Mouse (Mus musculus) large intestine, adult 2 months (tissue): Measurements from ENCODE around the gene Mtf1. TPM values are rescaled to one million over a fixed set of nuclear protein-coding genes. Genes with fewer than 3 reads are reported as not detected.

Experiments
- DNase-seq: peaks from one replicate; pipeline ENCODE4 v3.0.0-alpha.2; 2012; ENCODE audit warnings: low read depth, low spot score
- WGBS: fragments of 180-500 bp; shearing (Covaris S2); methylation state at CpG from one replicate; pipeline ENCODE4 v1.1.7; 2018; 5-methylcytosine and 5-hydroxymethylcytosine counted together
- polyA plus RNA-seq: library from polyadenylated mRNA; depleted of rRNA; stranded (reverse); fragments of >200 nt; gene quantifications from 2 replicates; pipeline ENCODE4 v1.2.3, GENCODE M21; 2012

Gene Mtf1
- polyA plus RNA-seq, 1 experiment, result 8.9 TPM

- no peak for DNase-seq
- WGBS, result 2% methylated on average over 24 of the region's 24 CpGs
Measured at GRCm38 (mm10) chr4:124849631-124850260, 47.8 kb downstream of the Mtf1 start.

- peak; percentile 57 for DNase-seq
- WGBS, result under 1% methylated on average over 90 of the region's 90 CpGs
Measured at GRCm38 (mm10) chr4:124850261-124850913, 48.5 kb downstream of the Mtf1 start, which contains the start of gene Yrdc. Gene Yrdc, plus strand, starts transcription at chr4:124850679.

DNA sequence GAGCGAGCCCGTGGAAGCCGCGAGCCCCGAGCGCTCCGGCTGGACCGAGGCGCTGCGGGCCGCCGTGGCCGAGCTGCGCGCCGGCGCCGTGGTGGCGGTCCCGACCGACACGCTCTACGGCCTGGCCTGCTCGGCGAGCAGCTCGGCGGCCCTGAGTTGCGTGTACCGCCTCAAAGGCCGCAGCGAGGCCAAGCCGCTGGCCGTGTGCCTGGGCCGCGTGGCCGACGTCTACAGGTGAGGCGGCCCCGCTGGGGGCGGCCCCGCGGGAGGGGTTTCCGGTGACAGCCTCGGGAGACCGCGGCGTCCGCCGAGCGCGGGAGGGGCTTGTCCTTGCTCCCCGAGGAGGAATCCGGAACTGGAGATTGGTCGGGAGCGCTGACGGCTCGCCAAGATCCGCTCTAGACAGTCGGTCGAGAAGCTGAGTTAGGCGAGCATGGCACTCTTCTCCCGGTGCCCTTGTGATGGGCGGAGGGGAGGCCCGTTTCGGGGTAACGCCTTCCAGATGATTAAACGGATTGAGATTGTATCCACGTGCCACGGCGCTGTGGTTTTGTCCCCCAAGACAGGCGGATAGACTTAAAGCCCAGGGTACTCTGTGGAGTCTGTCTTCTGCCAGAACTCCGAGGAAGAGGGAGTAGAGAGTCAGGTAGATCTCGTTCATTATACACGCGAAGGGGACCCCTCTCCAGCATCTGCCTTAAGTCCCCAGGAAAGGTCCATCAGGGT is 49.2 kb downstream of the Mtf1 start, which contains the start of gene 1110065P20Rik:
Gene 1110065P20Rik, minus strand, starts transcription at position 264 of the 726 bp plus-strand sequence.
- under 1% methylated on average over 75 of the region's 75 CpGs for WGBS

GRCm38 (mm10) chr4:124856294-124856693 is 54.4 kb downstream of the Mtf1 start:
- 93% methylated on average over 8 of the region's 8 CpGs for WGBS
- DNase-seq, result no peak

More for the DNA sequence above, 49.2 kb downstream of the Mtf1 start, which contains the start of gene 1110065P20Rik:
- no peak for DNase-seq

- no peak for DNase-seq
Measured at GRCm38 (mm10) chr4:124858370-124858769, 56.5 kb downstream of the Mtf1 start.

GRCm38 (mm10) chr4:124860446-124860845 is 58.5 kb downstream of the Mtf1 start:
- WGBS, result 14% methylated on average over 7 of the region's 7 CpGs
- no peak for DNase-seq

More at GRCm38 (mm10) chr4:124858370-124858769, 56.5 kb downstream of the Mtf1 start:
- WGBS, result 42% methylated on average over 5 of the region's 5 CpGs

- WGBS, result 6% methylated on average over 77 of the region's 77 CpGs
- no peak for DNase-seq
Measured at GRCm38 (mm10) chr4:124861283-124862188, 59.6 kb downstream of the Mtf1 start, which contains the start of gene Maneal. Gene Maneal, minus strand, starts transcription at chr4:124862171.

- DNase-seq, result no peak
- 97% methylated on average over 1 of the region's 1 CpGs for WGBS
Measured at GRCm38 (mm10) chr4:124872719-124873118, 70.8 kb downstream of the Mtf1 start.

- WGBS, result 10% methylated on average over 11 of the region's 11 CpGs
- DNase-seq, result no peak
Measured at GRCm38 (mm10) chr4:124880599-124880998, 78.7 kb downstream of the Mtf1 start, which contains the start of gene Epha10. Gene Epha10, plus strand, starts transcription at chr4:124880899.

- 3% methylated on average over 37 of the region's 37 CpGs for WGBS
- DNase-seq, result no peak
Measured at GRCm38 (mm10) chr4:124881341-124881908, 79.5 kb downstream of the Mtf1 start.

- DNase-seq, result no peak
Measured at GRCm38 (mm10) chr4:124882151-124882729, 80.3 kb downstream of the Mtf1 start.

DNA sequence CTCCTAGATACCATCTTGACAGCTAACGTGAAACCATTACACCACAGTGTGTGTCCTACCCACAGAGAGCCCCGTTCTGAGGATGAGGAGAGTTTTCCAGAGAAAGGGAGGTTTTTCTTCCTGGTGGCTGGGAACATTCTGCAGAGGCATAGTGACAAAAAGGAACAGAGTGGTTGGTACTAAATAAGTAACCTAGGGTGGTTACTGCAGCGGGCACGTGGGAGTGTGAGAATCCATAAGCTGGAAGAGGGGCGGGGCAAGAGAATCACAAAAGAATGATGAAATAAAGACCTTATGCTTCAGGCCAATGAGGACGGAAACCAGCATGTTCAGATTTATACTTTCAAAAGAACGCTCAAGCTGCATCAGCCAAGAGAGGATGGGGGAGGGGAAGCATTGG is 86.8 kb downstream of the Mtf1 start:
- 66% methylated on average over 7 of the region's 7 CpGs for WGBS
- DNase-seq, result no peak

More at GRCm38 (mm10) chr4:124882151-124882729, 80.3 kb downstream of the Mtf1 start:
- WGBS, result 4% methylated on average over 37 of the region's 37 CpGs

- no peak for DNase-seq
- 78% methylated on average over 2 of the region's 2 CpGs for WGBS
Measured at GRCm38 (mm10) chr4:124889935-124890334, 88.0 kb downstream of the Mtf1 start.

- DNase-seq, result no peak
- WGBS, result 54% methylated on average over 5 of the region's 5 CpGs
Measured at GRCm38 (mm10) chr4:124890831-124891230, 88.9 kb downstream of the Mtf1 start.

GRCm38 (mm10) chr4:124893769-124894168 is 91.9 kb downstream of the Mtf1 start:
- 27% methylated on average over 6 of the region's 6 CpGs for WGBS

DNA sequence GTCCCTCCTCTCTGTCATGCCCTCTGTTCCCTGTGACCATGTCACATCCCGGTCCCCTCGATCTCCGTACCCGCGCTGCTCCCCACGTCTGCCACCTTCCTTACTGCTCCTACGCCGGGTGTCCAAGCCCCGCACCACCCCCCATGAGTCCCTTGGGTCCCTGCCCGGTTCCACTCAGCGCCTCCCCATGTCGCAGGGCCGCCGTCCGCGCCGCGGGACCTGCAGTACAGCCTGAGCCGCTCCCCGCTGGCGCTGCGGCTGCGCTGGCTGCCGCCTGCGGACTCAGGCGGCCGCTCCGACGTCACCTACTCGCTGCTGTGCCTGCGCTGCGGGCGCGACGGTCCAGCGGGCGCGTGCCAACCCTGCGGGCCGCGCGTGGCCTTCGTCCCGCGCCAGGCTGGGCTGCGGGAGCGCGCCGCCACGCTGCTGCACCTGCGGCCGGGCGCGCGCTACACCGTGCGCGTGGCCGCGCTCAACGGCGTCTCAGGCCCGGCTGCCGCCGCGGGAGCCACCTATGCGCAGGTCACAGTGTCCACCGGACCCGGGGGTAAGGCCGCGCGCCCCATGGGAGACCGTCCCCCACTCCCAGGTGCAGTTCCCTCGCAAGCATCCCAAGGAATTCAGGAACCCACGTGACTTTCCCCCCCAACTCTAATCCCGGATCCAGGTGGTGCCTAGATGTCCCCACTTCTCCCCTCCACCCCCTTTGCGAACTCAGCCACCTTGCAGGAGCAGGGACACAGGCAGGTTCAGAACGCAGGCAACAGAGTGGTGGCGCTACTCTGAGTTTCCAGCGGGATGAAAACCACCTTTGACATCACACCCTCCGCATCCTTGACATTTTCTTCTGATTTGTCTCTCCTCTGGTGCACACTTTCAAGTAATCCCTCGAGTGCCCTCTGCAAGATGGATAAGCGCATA is 92.9 kb downstream of the Mtf1 start:
- DNase-seq, result no peak
- WGBS, result 3% methylated on average over 83 of the region's 83 CpGs

More at GRCm38 (mm10) chr4:124893769-124894168, 91.9 kb downstream of the Mtf1 start:
- DNase-seq, result no peak

DNA sequence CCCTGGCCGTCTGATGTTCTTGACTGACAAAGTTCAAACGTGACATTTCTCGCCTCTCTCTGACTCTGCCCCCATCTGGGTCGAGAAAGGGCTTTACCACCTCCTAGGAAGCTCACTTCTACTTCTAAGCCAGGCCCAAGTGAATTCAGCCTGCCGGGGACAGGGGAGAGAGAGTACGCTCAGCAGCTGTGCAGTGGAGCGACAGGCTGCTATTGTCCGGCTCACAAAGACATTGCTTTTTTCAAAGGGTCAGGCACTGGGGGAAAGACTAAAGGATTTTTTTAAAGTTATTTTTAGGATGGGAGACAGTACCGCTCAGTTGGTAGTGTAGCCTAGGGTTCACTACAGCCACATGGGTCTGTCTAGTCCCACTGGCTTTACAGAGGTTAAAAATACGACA is 96.5 kb downstream of the Mtf1 start:
- no peak for DNase-seq
- 69% methylated on average over 10 of the region's 10 CpGs for WGBS
